ENCODE assay signal across 8 mouse cellular contexts in genomic region chr14:61686821-61687341, GRCm38 (mm10).
DNase-seq lines count a peak whose midpoint lies in the region; ATAC-seq and TF ChIP-seq lines count a peak whose summit lies in the region.

No protein-coding gene starts in this region.

- peaks cover 79% of the 10 kb centered on the region for H3K4me1 ChIP-seq in G1E (ENCODE audit: insufficient read depth, low read depth, low read length)
- H3K4me1 ChIP-seq in embryonic facial prominence, embryonic 11.5 days (ENCODE audit: control insufficient read depth, insufficient read depth, low read length), result peaks cover 13% of the 10 kb centered on the region; the same call in 1 of the 2 replicates
- peaks cover 21 to 39% of the 10 kb centered on the region in 2 experiments; a peak in 3 of 4 replicates for H3K4me1 ChIP-seq in heart, embryonic 14.5 days (ENCODE audit: control insufficient read depth in 2 of 2, insufficient read depth in 2 of 2, low read length in 2 of 2)
- H3K4me1 ChIP-seq in midbrain, embryonic 10.5 days, result peaks cover 67% of the 10 kb centered on the region

- H3K4me2 ChIP-seq in embryonic facial prominence, embryonic 11.5 days (ENCODE audit: low read depth, low read length), result peak overlapping the region; percentile 72
- peak overlapping the region; percentile 87 for H3K4me2 ChIP-seq in heart, embryonic 14.5 days (ENCODE audit: low read length)

- peak overlapping the region; percentile 73 for H3K4me3 ChIP-seq in G1E (ENCODE audit: low read depth, low read length)
- peak overlapping the region; percentile 31 for H3K4me3 ChIP-seq in embryonic facial prominence, embryonic 11.5 days (ENCODE audit: low read depth, low read length)
- peak overlapping the region; percentile 45 to 51 for H3K4me3 ChIP-seq in heart, embryonic 14.5 days (ENCODE audit: control insufficient read depth in 1 of 2, insufficient read depth in 1 of 2, low read depth in 1 of 2, low read length in 2 of 2)
- peak overlapping the region; percentile 55 for H3K4me3 ChIP-seq in midbrain, embryonic 10.5 days

- under 1% methylated on average over 33 of the region's 33 CpGs for WGBS in embryonic facial prominence, embryonic 11.5 days
- under 1% methylated on average over 33 of the region's 33 CpGs for WGBS in heart, embryonic 14.5 days
- WGBS in midbrain, embryonic 10.5 days, result 0% methylated on average over 33 of the region's 33 CpGs

- peak overlapping the region; percentile 43; the same call in 1 of the 2 replicates for H3K9ac ChIP-seq in embryonic facial prominence, embryonic 11.5 days (replicated peaks; ENCODE audit: low read length)
- peak overlapping the region; percentile 67 for H3K9ac ChIP-seq in heart, embryonic 14.5 days (ENCODE audit: low read length)

- ATAC-seq in G1E (ENCODE audit: extremely low read depth, insufficient number of reproducible peaks, low FRiP score, poor library complexity, severe bottlenecking), result no peak
- ATAC-seq in embryonic facial prominence, embryonic 11.5 days (replicated peaks; ENCODE audit: insufficient number of reproducible peaks, low FRiP score, low TSS enrichment, low read depth), result no peak
- no peak for ATAC-seq in heart, embryonic 14.5 days (ENCODE audit: insufficient number of reproducible peaks, insufficient read depth, low FRiP score, low read depth)

- no peaks in the 10 kb centered on the region for H3K36me3 ChIP-seq in G1E (replicated peaks)
- no peaks in the 10 kb centered on the region for H3K36me3 ChIP-seq in embryonic facial prominence, embryonic 11.5 days (replicated peaks; ENCODE audit: control insufficient read depth, insufficient read depth, low read depth, low read length)
- H3K36me3 ChIP-seq in heart, embryonic 14.5 days (ENCODE audit: control insufficient read depth, insufficient read depth, low read length), result no peaks in the 10 kb centered on the region
- no peaks in the 10 kb centered on the region for H3K36me3 ChIP-seq in midbrain, embryonic 10.5 days

- H3K9me3 ChIP-seq in G1E (replicated peaks), result peaks cover 6% of the 10 kb centered on the region; the same call in 1 of the 2 replicates
- no peaks in the 10 kb centered on the region for H3K9me3 ChIP-seq in embryonic facial prominence, embryonic 11.5 days (replicated peaks; ENCODE audit: control insufficient read depth, low read length)
- no peaks in the 10 kb centered on the region for H3K9me3 ChIP-seq in heart, embryonic 14.5 days (ENCODE audit: control insufficient read depth, low read length)
- no peaks in the 10 kb centered on the region for H3K9me3 ChIP-seq in midbrain, embryonic 10.5 days (replicated peaks)

- TF ChIP-seq CTCF in G1E (IDR thresholded peaks at IDR 0.05; ENCODE audit: low read depth, low read length), result no peak

- H3K27me3 ChIP-seq in G1E (ENCODE audit: insufficient read depth, low read length), result no peaks in the 10 kb centered on the region
- H3K27me3 ChIP-seq in embryonic facial prominence, embryonic 11.5 days (ENCODE audit: control insufficient read depth, insufficient read depth, low read length), result peaks cover 23% of the 10 kb centered on the region
- H3K27me3 ChIP-seq in heart, embryonic 14.5 days (ENCODE audit: control insufficient read depth, insufficient read depth, low read length), result peaks cover 34% of the 10 kb centered on the region
- peaks cover 91% of the 10 kb centered on the region for H3K27me3 ChIP-seq in midbrain, embryonic 10.5 days (ENCODE audit: low read depth, poor library complexity, severe bottlenecking)

- no peak overlapping the region for H3K27ac ChIP-seq in embryonic facial prominence, embryonic 11.5 days (replicated peaks; ENCODE audit: low read depth, low read length)
- H3K27ac ChIP-seq in heart, embryonic 14.5 days (replicated peaks in 1 of 2; ENCODE audit: control insufficient read depth in 1 of 2, insufficient read depth in 1 of 2, low read depth in 2 of 2, low read length in 2 of 2), result no peak overlapping the region
- H3K27ac ChIP-seq in midbrain, embryonic 10.5 days (replicated peaks), result 0 out of 2 replicates have a peak overlapping the region, but pooled peaks have one; percentile 46

- DNase-seq in 416B (ENCODE audit: low read depth) (peak; percentile 63), G1E (ENCODE audit: low spot score) (peak; percentile 64)
- peak; percentile 36 for DNase-seq in embryonic facial prominence, embryonic 11.5 days (ENCODE audit: low spot score)
- DNase-seq in kidney, postnatal 10 days, result peak; percentile 66
- peak; percentile 68 for DNase-seq in midbrain, embryonic 10.5 days (ENCODE audit: low spot score)
- DNase-seq in testis, postnatal 14 days (ENCODE audit: low spot score), result peak; percentile 50
- no peak for DNase-seq in c-Kit-positive CD71-positive TER-119-positive erythroid progenitor cells, embryonic 14.5 days (ENCODE audit: low spot score)
